Mouse (Mus musculus) liver, embryonic 15.5 days (tissue): ENCODE results near the gene Gm9936. TPM values are rescaled to one million over a fixed set of nuclear protein-coding genes. Genes with fewer than 3 reads are reported as not detected.
"Not testable (repeated sequence)": the region's sequence is repeated elsewhere in the genome, so short reads cannot be mapped to it uniquely, and the experiment has no call there.

Experiments
- ATAC-seq: fragments of 200-750 bp; cut with Nextera tagmentation; 2 replicates; pipeline ENCODE4 v1.8.0; 2017; ENCODE audit warnings: moderate number of reproducible peaks, mild to moderate bottlenecking, moderate library complexity; ENCODE audit not compliant: insufficient read depth
- H3K27ac ChIP-seq: fragments of 300-500 bp; sonication (generic); replicated peaks from 2 replicates; pipeline ENCODE4 v1.5.1; 2015; ENCODE audit warnings: mild to moderate bottlenecking, inconsistent platforms
- H3K27me3 ChIP-seq: fragments of 300-500 bp; sonication (generic); 2 replicates; pipeline ENCODE4 v1.6.1; 2015; ENCODE audit warnings: mild to moderate bottlenecking, inconsistent platforms
- H3K36me3 ChIP-seq: fragments of 300-500 bp; sonication (generic); replicated peaks from 2 replicates; pipeline ENCODE4 v1.6.1; 2015; ENCODE audit warnings: moderate library complexity, mild to moderate bottlenecking, inconsistent platforms
- H3K4me1 ChIP-seq: fragments of 300-500 bp; sonication (generic); replicated peaks from 2 replicates; pipeline ENCODE4 v1.6.1; 2015; ENCODE audit warnings: inconsistent platforms
- H3K4me2 ChIP-seq: fragments of 300-500 bp; sonication (generic); 2 replicates; pipeline ENCODE4 v1.6.1; 2015; ENCODE audit warnings: moderate library complexity, mild to moderate bottlenecking, inconsistent platforms
- H3K4me3 ChIP-seq: fragments of 300-500 bp; sonication (generic); replicated peaks from 2 replicates; pipeline ENCODE4 v1.5.1; 2015; ENCODE audit warnings: mild to moderate bottlenecking, inconsistent platforms
- H3K9ac ChIP-seq: fragments of 300-500 bp; sonication (generic); 2 replicates; pipeline ENCODE4 v1.6.1; 2015; ENCODE audit warnings: moderate library complexity, mild to moderate bottlenecking, inconsistent platforms
- H3K9me3 ChIP-seq: fragments of 300-500 bp; sonication (generic); replicated peaks from 2 replicates; pipeline ENCODE4 v1.6.1; 2016; ENCODE audit warnings: inconsistent platforms
- WGBS: fragments of 180-500 bp; shearing (Covaris S2); methylation state at CpG from one replicate; pipeline ENCODE4 v1.1.7; 2015; ENCODE audit warnings: mixed read lengths; ENCODE audit not compliant: insufficient replicate concordance; 5-methylcytosine and 5-hydroxymethylcytosine counted together
- polyA plus RNA-seq: library from polyadenylated mRNA; unstranded; fragments of >200 nt; fragmentation: Nextera tagmentation; extraction: Ambion mirVana; gene quantifications from 2 replicates; pipeline ENCODE4 v1.2.1, GENCODE M21; 2015

Gm9936 gene
- polyA plus RNA-seq, 1 experiment from 2014 or later: not detected

DNA sequence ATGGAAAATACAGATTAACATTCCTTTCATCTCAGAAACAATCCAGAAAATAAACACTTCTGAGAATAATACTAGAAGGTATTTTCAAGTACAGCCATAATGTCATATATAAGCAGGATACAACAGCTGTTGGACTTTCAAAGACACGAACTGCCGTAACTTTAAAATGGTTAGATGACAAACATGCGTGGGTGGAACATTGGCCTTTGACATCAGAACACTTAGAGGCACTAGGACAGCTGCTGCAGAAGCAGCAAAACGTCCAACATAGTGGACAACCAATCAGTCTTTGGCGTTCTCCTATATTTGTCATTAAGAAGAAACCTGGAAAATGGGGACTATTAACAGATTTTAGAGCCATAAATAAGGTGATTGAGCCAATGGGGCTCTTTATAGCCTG is 18.0 kb downstream of the Gm9936 start:
- 59% methylated on average over 5 of the region's 5 CpGs for whole genome bisulfite sequencing
- H3K36me3 ChIP-seq, H3K27ac ChIP-seq, H3K4me2 ChIP-seq, H3K4me3 ChIP-seq, H3K4me1 ChIP-seq, H3K9me3 ChIP-seq, H3K27me3 ChIP-seq, H3K9ac ChIP-seq, ATAC-seq: not testable (repeated sequence)

DNA sequence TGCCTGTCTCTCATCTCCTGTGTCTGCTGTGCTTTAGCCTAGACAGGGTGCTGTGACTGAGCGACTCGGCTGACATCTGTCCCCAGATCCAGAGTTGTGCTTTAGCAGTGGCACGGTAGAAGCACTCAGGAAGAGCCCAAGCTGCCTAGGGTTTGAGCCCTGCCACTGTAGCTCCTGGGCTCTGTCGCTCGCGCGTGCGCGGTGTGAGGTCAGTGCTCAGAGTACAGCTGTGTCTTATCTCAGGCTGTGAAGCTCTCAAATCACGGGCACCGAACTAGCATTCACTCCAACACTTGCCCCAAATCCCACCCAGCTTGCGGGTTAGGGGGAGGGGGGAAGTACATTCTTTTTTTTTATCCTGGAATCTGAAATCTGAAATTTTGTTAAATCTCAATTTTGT is 21.6 kb downstream of the Gm9936 start:
- Histone ChIP-seq H3K9me3 (no peaks in the 10 kb centered on the region), H3K4me1 (no peaks in the 10 kb centered on the region), H3K27ac (no peak overlapping the region), H3K27me3 (peaks cover 10% of the 10 kb centered on the region; the same call in 1 of the 2 replicates), H3K4me2 (no peak overlapping the region), H3K36me3 (no peaks in the 10 kb centered on the region), H3K4me3 (no peak overlapping the region), H3K9ac (no peak overlapping the region)
- 46% methylated on average over 12 of the region's 12 CpGs for WGBS
- no peak for ATAC-seq

DNA sequence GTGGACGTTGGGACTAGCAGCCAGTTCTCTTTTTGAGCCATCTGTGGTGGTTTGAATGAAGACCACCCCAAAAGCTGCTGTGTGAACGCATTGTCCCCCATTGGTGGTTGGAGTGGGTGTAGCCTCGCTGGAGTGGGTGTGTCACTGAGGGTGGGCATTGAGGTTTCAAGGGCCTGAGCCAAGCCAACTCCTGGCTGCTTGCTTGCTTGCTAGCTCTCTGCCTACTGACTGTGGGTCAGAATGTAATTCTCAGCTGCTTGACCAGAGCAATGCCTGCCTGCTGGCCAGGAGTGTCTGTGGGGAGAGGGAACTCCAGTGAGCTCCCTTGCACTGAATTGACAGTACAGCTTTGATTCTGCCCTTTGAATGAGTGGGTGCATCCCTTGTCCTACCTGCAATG is 28.7 kb downstream of the Gm9936 start:
- 50% methylated on average over 3 of the region's 3 CpGs for WGBS
- no peak for ATAC-seq

DNA sequence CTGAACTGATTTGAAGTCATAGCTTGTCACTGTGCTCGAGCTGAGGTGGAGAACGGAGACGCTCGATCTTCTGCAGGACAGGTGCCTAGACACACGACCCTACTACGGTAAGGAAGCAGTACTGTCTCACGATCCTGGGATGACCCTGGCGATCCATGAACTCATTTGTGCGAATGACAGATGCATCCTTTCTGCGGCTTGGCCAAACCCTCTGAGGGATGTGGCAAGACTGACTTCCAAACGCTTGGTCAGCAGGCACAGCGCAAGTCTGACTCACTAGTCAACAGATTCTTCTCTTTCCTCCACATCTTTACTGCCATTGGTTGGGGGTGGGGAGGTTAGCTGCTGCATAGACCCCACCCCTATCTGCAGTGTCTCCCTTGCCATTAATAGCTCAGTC is 31.1 kb downstream of the Gm9936 start:
- Histone ChIP-seq H3K36me3 (no peaks in the 10 kb centered on the region), H3K9me3 (no peaks in the 10 kb centered on the region), H3K4me2 (no peak overlapping the region), H3K27ac (no peak overlapping the region), H3K4me3 (no peak overlapping the region), H3K9ac (no peak overlapping the region), H3K4me1 (peaks cover 27% of the 10 kb centered on the region), H3K27me3 (no peaks in the 10 kb centered on the region)
- no peak for ATAC-seq
- WGBS: 68% methylated on average over 12 of the region's 12 CpGs

More for the DNA sequence above, 28.7 kb downstream of the Gm9936 start:
- H3K4me1 ChIP-seq: peaks cover 13% of the 10 kb centered on the region
- H3K9ac ChIP-seq: no peak overlapping the region
- no peak overlapping the region for H3K27ac ChIP-seq
- H3K36me3 ChIP-seq: no peaks in the 10 kb centered on the region
- H3K4me2 ChIP-seq: no peak overlapping the region
- H3K4me3 ChIP-seq: no peak overlapping the region
- 0 out of 2 replicates have a peak, but pooled peaks cover 6% of the 10 kb centered on the region for H3K27me3 ChIP-seq
- H3K9me3 ChIP-seq: no peaks in the 10 kb centered on the region

DNA sequence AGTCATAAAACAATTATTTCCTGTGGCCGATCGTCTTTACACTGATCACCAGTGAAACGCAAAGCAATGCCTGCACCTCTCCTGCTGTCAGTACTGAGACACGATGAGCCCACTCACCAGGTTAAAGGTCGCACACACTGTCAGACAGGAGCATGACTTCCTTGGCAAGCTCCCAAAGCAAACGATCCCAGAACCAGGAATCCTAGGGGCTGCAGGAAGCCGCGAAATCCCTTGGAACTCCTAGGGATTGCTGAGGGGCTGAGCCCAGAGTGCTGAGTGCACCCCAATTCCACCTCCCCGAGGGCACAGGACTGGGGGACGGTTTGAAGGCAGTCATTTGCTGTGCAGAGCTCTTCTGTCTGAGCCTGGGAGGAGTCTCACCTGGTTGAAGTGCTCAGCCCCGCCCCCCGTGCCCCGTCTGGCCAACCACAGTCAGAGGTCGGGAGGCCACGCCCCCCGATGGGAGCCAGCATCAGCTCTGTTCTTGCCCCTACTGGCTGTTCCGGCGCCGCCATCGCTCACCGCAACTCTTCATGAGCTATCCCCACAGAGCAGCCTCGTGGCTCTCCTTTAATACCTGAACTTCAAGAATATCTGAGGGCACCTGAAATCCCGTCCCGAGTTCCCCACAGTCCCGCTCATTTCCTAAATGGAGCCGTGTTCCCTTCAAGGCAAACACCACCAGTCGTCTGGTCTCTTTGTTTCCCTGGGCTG is 32.3 kb downstream of the Gm9936 start:
- no peaks in the 10 kb centered on the region for H3K27me3 ChIP-seq
- H3K4me2 ChIP-seq: peak overlapping the region; percentile 84
- peak overlapping the region; percentile 60 for H3K4me3 ChIP-seq
- no peaks in the 10 kb centered on the region for H3K9me3 ChIP-seq
- H3K36me3 ChIP-seq: peaks cover 4% of the 10 kb centered on the region; the same call in 1 of the 2 replicates
- 10% methylated on average over 27 of the region's 27 CpGs for WGBS
- ATAC-seq: peak; percentile 88
- H3K27ac ChIP-seq: peak overlapping the region; percentile 70
- peaks cover 27% of the 10 kb centered on the region for H3K4me1 ChIP-seq
- H3K9ac ChIP-seq: peak overlapping the region; percentile 45; the same call in 1 of the 2 replicates

DNA sequence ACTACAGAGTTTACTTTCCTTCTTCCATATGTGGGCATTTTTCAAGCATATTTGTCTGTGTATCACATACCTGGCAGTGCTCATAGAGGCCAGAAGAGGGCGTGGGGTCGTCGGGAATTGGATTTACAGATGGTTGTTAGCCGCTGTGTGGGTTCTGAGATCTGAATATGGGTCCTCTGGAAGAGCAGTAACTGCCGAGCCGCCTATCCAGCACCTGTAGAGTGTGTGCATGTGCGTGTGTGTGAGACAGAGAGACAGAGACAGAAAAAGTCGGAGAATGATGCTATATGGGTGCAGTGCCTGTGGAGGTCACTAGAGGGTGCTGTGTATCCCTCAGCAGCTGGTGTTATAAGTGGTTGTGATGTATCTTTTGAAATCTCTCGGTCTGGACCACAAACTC is 34.3 kb downstream of the Gm9936 start:
- ATAC-seq: no peak
- WGBS: 7% methylated on average over 9 of the region's 9 CpGs
- peak overlapping the region; percentile 90 for H3K4me2 ChIP-seq
- H3K4me3 ChIP-seq: peak overlapping the region; percentile 72
- no peak overlapping the region; the same call in 1 of the 2 replicates for H3K27ac ChIP-seq
- no peaks in the 10 kb centered on the region for H3K27me3 ChIP-seq
- peaks cover 4% of the 10 kb centered on the region; the same call in 1 of the 2 replicates for H3K36me3 ChIP-seq
- H3K9me3 ChIP-seq: no peaks in the 10 kb centered on the region
- H3K4me1 ChIP-seq: peaks cover 27% of the 10 kb centered on the region
- no peak overlapping the region for H3K9ac ChIP-seq

DNA sequence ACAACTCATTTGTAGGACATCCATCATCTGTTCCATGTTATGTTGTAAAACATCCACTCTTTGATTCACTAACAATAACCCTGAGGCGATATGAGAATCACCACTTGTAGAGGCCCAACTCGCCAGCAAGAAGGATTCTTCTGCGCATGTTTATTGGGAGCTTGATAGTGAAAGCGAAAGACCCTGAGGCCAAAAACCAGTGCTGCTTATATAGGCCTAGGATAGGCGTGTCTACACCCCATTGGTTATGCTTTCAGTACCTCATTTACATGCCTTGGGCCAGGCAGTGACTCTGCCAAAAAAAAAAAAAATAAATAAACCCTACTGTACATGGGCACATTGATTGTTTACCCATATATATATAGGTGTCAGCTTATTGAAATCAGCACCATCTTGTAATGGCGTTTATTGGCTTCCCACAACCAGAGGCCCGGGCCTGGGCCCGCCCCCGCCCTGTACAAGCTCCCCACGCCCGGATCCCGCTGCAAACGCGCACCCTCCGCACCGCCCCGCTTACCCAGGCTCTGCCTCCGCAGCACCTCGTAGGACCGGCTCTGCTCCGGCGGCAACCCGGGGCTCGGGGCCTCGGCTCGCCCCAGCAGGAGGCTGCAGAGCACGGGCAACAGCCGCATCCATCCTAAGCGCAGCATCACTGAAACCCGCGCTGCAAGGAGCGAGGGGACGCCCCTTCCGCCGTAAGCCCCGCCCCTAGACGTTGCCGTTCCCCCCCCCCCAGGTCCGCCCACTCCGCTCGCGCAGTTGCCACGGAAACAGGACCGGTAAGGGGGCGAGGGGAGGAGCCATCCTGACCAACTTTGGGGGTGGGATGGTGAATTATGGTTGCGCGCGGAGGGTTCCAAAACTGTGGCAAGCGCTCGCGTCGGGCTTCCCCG is 35.4 kb downstream of the Gm9936 start, which contains the start of gene 1500011B03Rik:
TSS of gene 1500011B03Rik (minus strand) at position 673 of the 893 bp plus-strand sequence.
- Histone ChIP-seq H3K27me3 (no peaks in the 10 kb centered on the region), H3K9me3 (no peaks in the 10 kb centered on the region), H3K9ac (peak within 1 kb of the TSS; percentile 51), H3K4me3 (peak within 1 kb of the TSS; percentile 72), H3K4me1 (peaks cover 30% of the 10 kb centered on the region), H3K27ac (peak within 1 kb of the TSS; percentile 45; the same call in 1 of the 2 replicates), H3K4me2 (peak within 1 kb of the TSS; percentile 90), H3K36me3 (peaks cover 4% of the 10 kb centered on the region; the same call in 1 of the 2 replicates)
- 8% methylated on average over 53 of the region's 53 CpGs for WGBS
- peak; percentile 53 for ATAC-seq

DNA sequence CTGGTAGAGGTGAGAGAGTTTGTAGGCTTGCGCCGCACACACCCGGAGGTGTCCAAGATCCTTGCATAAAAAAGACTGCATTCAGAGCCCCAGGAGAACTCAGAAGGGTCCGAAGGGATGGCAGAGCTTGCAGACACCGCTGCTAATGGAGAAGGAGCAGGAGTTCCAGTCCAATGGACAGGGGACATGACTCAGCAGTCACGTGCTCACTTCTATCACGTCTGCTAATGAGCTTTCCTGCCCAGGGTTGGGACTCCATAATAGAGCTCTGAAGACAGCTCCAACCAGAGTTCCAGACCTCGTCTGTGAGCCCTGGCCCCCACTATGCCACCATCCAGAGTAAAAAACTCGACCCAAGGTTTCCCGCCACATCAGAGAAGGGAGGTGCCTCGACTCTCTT is 40.4 kb downstream of the Gm9936 start:
- H3K27ac ChIP-seq: no peak overlapping the region
- no peak overlapping the region for H3K4me3 ChIP-seq
- no peak overlapping the region for H3K4me2 ChIP-seq
- H3K9me3 ChIP-seq: no peaks in the 10 kb centered on the region
- no peak overlapping the region for H3K9ac ChIP-seq
- ATAC-seq: peak; percentile 38; the same call in 1 of the 2 replicates
- no peaks in the 10 kb centered on the region for H3K27me3 ChIP-seq
- peaks cover 18% of the 10 kb centered on the region for H3K4me1 ChIP-seq
- WGBS: 59% methylated on average over 11 of the region's 11 CpGs
- peaks cover 4% of the 10 kb centered on the region; the same call in 1 of the 2 replicates for H3K36me3 ChIP-seq

DNA sequence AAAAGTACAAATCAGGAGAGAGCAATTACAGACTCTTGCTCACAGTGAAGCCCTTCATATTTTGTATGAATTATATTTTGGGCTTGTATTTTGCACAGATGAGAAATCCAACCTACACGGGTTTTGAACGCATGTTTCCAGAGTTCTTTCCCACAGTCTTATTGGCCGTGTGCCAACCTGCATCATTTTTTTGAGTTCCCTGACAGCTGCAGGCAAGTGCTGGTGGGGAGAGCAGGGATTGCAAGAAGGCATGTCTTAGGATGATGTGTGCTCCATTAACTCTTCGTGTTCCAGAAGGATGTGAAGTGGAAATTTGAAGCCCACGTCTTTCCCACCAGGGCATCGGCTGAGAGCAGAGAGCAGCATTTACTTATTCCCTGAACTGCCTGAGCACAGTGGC is 41.9 kb downstream of the Gm9936 start:
- no peak overlapping the region for H3K9ac ChIP-seq
- H3K4me1 ChIP-seq: peaks cover 25% of the 10 kb centered on the region
- 65% methylated on average over 6 of the region's 6 CpGs for WGBS
- ATAC-seq: no peak
- no peak overlapping the region for H3K4me2 ChIP-seq
- no peaks in the 10 kb centered on the region for H3K9me3 ChIP-seq
- no peak overlapping the region for H3K27ac ChIP-seq
- no peaks in the 10 kb centered on the region for H3K27me3 ChIP-seq
- H3K36me3 ChIP-seq: no peaks in the 10 kb centered on the region; the same call in 1 of the 2 replicates
- no peak overlapping the region for H3K4me3 ChIP-seq

DNA sequence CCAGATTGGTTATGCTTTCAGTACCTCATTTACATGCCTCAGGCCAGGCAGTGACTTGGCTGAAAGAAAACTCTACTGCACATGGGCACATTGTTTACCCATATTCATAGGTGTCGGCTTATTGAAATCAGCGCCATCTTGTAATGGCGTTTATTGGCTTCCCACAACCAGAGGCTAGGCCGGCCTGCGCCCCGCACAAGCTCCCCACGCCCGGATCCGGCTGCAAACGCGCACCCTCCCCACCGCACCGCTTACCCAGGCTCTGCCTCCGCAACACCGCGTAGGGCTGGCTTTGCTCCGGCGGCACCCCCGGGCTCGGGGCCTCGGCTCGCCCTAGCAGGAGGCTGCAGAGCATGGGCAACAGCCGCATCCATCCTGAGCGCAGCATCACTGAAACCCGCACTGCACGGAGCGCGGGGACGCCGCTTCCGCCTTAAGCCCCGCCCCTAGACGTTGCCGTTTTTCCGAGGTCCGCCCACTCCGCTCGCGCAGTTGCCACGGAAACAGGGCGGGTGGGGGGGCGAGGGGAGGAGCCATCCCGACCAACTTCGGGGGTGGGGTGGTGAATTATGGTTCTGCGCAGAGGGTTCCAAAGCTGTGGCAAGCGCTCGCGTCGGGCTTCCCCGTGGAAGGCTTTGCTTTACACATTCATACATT is 44.8 kb downstream of the Gm9936 start:
- Histone ChIP-seq H3K36me3 (no peaks in the 10 kb centered on the region), H3K27me3 (no peaks in the 10 kb centered on the region), H3K4me3 (peak overlapping the region; percentile 91), H3K4me1 (peaks cover 43% of the 10 kb centered on the region), H3K27ac (peak overlapping the region; percentile 64; the same call in 1 of the 2 replicates), H3K9ac (peak overlapping the region; percentile 67), H3K9me3 (no peaks in the 10 kb centered on the region), H3K4me2 (peak overlapping the region; percentile 89)
- peak; percentile 83 for ATAC-seq
- under 1% methylated on average over 50 of the region's 50 CpGs for WGBS
